Mouse (Mus musculus): ENCODE measurements around the gene Nav2. TPM values are rescaled to one million over a fixed set of nuclear protein-coding genes. Genes with fewer than 3 reads are reported as not detected.

The Nav2 gene
- total RNA-seq, 2 experiments from 2014 or later: 26.8 to 35.3 TPM

DNA sequence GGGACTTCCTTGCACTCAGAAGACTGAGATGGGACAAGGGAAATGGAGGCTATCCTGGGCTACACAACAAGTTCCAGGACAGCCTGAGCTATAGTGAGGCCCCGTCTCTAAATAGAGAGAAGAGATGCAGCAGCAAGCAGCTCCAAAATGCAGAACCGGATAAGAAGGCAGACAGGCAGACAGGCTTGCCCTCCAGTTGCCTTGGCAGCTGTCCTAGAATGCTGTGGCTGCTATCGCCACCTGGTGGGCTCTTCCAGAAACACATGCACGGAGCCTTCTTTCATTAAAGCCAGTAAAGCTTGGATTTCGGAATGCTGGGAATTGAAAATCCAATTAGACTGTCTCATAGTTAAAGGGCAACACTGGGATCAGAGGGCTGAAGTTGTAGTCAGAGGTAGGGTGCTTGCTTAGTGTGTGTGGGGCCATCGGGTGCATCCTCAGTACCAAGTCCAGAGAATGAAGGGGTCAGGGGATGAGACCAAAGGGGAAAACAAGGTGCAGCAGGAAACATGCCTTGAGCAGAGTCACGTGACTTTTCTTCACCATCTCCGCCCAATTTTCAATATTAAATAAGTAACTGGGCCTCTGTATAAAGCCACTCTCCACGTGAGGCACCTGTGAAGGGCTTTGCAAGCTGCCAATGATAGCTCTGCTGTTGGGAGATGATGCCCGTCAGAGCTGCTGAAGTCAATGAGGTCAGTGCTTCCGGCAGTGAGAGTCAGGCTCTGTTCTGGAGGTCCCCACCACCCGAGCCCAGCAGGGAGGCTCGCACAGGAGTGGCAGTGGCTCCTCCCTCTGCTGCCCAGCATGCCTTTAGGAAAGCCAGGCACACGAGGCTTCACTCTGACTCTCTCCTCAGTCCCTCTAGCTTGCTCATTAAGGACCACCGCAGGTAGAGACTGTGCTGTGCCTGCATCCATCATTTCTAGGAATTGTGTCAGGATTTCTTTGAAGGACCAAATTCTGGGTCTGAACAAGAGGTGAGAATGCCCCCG is 364.2 kb downstream of the Nav2 start:
- DNase-seq (ENCODE audit: low spot score in 2 of 2): peak in 1 of 2 experiments; percentile 43

DNA sequence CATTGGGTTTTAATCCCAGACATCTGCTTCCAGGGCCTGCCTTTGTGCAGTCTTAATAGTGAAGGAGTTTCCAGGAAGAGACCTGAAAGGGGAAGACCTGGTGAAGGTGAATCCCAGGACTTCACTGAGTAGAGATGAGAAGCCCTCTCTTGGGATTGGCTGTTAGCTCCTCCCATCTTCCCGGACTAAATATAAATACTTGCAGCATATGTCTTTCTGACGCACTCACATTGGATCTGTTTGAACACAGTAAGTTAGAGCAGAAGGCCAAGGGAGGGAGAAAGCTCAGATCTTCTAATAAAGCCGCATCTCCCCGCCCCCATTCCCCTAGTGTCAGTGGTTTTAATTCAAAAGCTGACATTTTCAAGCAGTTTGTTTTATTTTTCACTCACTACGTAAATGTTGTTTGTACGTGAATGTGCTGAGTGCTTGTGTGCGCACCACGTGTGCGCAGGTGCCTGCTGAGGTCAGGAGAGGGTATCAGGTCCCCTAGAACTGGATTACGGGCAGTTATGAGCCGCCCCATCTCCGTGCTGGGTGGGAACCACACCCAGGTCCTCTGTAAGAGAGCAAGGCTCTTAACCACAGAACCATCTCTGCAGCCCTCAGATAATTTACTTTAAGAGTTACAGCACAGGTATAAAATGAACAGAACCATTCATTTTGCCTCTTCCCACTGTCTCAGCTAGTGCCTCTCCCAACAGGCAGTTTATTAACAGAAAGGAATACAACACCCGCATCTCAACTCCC is 365.6 kb downstream of the Nav2 start:
- DNase-seq (ENCODE audit: low spot score in 2 of 2): no peak

GRCm38 (mm10) chr7:49274676-49275075 is 366.2 kb downstream of the Nav2 start:
- no peak for DNase-seq (ENCODE audit: low spot score in 2 of 2)

DNA sequence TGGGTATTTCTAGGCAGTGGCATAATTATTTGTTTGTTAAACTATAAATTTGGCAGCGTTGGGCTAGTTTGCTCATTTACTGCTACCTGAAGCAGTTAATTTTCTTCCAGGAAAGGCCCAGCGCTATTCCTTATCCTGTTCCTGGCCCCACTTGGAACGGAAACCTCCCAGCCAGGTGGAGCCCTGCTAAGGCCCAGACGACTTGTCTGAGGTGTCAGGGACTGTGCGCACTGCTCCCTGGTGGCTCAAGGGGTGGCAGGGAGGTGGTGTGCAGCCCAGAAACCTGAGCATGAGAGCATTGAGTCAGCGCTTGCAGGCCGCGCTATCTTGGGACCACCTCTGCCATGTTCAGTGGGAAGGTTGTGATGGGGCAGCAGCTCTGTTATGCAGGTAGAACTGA is 367.6 kb downstream of the Nav2 start:
- no peak for DNase-seq (ENCODE audit: low spot score in 2 of 2)

- no peak for DNase-seq (ENCODE audit: low spot score in 2 of 2)
These were observed 369.2 kb downstream of the Nav2 start for GRCm38 (mm10) chr7:49277685-49278084.

DNA sequence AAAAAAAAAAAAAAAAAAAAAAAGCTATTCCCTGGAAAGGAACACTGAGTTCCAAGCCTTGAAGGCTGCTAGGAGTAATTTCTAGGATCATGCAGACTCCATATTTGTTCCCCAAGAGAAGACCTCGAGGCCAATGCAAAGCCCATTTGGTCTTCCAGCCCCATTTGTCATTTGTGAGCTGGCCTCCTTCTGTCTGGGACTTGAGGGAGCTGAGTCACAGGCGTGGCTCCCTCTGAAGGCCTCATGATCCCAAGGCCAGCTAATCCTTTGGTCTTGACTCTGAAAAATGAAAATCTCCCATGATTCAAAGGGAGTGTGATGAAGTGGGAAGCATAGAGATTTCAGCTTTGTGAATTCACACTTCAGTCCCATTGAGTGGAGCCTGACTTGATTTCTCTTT is 370.0 kb downstream of the Nav2 start:
- no peak for DNase-seq (ENCODE audit: low spot score in 2 of 2)

DNA sequence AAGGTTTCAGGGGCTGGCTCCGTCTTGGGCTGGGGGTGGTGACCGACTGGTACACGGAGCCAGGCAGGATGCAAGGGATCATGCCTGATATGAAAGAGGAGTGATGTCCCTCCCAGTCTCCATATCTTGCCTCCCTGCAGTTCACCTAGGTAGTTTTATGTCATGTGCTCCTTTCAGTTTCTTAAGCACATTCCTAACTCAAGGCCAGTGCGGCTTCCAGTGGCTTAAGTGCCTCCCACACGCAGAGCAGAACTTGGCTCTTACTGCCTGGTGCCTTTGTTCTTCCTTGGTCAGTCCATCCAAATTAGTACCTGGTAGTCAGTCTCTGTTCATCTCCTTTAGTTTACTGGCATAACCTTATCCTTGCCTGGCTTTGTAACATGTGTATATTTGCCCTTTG is 371.9 kb downstream of the Nav2 start:
- DNase-seq (ENCODE audit: low spot score in 2 of 2): no peak

DNA sequence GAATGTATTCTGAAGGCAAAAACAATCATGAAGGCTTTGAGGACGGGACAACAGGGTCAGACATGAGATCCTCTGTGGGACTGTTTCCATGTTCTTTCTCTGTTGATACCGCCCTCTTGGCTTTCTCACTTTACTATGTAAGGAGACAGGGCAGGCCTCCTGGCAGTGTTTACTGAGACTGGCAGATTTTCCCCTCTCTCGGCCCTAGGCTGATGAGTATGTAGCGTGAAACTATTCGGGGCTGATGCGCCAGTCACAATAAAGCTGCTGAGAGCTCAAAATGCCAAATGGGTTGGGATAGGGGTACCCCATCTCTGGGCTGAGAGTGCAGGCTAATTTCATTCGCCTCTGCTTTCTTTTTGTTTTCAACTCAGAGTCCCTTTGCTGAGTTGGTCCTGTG is 373.9 kb downstream of the Nav2 start:
- no peak for DNase-seq (ENCODE audit: low spot score in 2 of 2)

GRCm38 (mm10) chr7:49283507-49284361 is 375.2 kb downstream of the Nav2 start:
- DNase-seq (ENCODE audit: low spot score in 2 of 2): no peak

- no peak for DNase-seq (ENCODE audit: low spot score in 2 of 2)
These were observed 379.7 kb downstream of the Nav2 start for GRCm38 (mm10) chr7:49288186-49288585.

DNA sequence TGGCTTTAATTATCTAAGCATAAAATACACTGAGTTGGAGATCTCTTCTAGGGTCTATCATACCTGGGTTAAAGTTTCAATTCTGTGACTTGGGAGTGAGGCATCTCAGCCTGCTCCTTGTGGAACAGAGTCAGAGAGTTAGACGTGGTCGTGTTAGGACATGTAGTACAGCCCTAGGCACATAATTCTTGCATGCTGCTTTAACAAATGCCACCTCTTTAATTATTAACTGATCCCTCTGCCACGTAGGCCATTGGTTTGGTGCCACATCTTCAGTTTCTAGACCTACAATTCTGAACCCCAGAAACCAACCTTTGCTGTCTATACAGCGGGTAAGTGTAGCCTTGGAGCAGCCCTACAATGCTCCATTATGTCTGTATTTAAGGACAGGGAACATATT is 381.8 kb downstream of the Nav2 start:
- DNase-seq (ENCODE audit: low spot score in 2 of 2): no peak

DNA sequence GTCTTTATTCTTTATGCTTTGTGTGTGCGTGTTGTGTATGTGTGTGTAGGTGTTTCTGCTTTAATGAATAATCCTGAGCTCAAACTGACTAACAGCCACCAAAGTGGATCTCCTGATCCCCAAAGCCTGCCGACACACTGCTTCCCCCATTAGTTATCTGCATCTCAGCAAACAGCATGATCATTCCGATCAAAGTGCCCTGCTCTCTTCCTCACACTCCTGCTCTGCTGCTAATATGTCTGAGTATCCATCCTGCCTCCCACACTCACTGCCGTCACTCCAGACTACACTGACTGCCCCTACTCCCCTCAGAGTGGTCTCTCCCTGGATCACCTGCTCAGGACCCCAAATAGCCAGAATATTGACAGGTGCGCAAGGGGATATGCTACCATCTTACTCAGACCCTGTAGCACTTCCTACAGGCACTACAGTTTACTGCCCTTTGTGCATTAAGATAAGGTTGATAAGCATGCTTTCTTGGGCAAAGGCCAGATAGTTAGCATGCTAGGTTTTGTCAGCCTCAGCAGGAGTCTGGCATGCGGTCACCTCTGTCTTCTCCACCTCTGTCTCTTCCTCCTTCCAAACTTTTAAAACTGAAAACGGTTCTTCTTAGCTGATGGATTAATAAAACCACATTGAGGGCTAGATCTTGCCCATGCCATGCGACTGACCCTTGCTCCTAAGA is 382.8 kb downstream of the Nav2 start:
- no peak for DNase-seq (ENCODE audit: low spot score in 2 of 2)

DNA sequence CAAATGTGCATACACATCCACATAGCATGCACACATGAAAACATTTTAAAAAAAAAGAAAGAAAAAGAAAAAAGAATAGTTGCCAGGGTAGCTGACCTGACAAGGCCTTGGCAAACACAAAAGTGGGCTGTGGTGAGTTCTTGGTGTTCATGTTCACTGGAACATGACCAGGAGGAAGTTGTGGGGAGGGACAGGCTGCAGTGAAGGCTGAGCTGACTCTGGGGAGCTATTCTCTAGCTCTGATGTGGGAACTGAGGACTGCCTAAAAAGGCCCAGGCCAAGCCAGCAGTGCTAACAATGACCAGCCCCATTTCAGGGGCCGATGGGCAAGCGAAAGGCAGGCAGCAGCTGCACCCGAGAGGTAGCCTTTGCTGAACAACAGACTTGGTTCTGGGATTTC is 388.6 kb downstream of the Nav2 start:
- DNase-seq (ENCODE audit: low spot score in 2 of 2): no peak

GRCm38 (mm10) chr7:49298431-49298839 is 389.9 kb downstream of the Nav2 start:
- no peak for DNase-seq (ENCODE audit: low spot score in 2 of 2)

DNA sequence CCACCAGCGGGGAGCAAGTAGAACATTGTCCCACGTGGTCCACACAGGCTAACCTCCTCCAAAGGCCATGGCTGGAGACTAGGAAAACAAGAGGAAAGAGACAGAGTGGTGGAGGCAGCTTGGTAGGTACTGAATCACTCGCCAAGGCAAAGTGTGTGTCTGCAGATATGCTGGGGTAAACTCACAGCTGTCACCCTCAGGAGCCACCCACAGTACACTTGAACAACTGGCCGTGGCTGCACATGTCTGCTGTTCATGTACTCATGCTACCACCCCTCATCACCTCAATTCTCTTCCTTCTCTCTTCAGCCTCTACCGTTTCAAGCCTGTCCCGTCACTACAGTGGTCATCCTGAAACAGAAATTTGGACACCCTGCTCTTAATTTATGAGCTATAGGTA is 393.0 kb downstream of the Nav2 start:
- DNase-seq (ENCODE audit: low spot score in 2 of 2): no peak

- DNase-seq (ENCODE audit: low spot score in 2 of 2): no peak
These were observed 395.3 kb downstream of the Nav2 start for GRCm38 (mm10) chr7:49303600-49304411.

- DNase-seq (ENCODE audit: low spot score in 2 of 2): no peak
These were observed 399.2 kb downstream of the Nav2 start for GRCm38 (mm10) chr7:49307717-49308116.

GRCm38 (mm10) chr7:49309746-49310145 is 401.2 kb downstream of the Nav2 start:
- DNase-seq (ENCODE audit: low spot score in 2 of 2): no peak

- no peak for DNase-seq (ENCODE audit: low spot score in 2 of 2)
These were observed 405.4 kb downstream of the Nav2 start for GRCm38 (mm10) chr7:49313945-49314344.

GRCm38 (mm10) chr7:49315033-49315432 is 406.5 kb downstream of the Nav2 start:
- DNase-seq (ENCODE audit: low spot score in 2 of 2): no peak
